Mouse (Mus musculus) heart, adult 2 months (tissue): ENCODE measurements around the gene Itk.

ENCODE experiments used
- CTCF ChIP-seq: fragments of 200-600 bp; IDR thresholded peaks from 2 replicates; pipeline ENCODE4 v1.8.1; 2022; ENCODE audit warnings: antibody characterized with exemption, mild to moderate bottlenecking, moderate library complexity
- EP300 ChIP-seq: fragments of 200-500 bp; IDR thresholded peaks from 2 replicates; pipeline ENCODE4 v1.6.1; 2011; ENCODE audit warnings: low read depth, low read length, control low read depth; ENCODE audit not compliant: insufficient read depth

DNA sequence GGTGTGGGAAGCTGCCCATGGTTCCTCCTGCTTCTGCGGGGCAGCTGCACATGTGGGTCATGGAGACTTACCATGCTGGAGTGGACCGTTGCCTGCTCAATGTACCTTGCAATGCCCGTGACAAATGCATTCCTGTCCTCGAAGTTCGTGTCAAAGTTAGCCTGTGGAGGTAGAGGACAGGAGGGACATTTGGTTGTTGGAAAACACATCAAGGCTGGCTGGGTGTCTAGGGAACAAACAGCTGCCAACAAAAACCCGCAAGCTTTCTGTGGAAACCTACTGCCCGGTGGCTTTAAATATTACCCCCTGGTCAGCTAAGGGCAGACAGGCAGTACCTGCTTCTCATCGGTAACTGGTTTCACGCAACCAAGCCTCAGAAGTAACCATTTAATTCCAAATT is 99.8 kb downstream of the Itk start:
- no peak for TF ChIP-seq CTCF
- TF ChIP-seq EP300 = no peak
